Mouse (Mus musculus) midbrain, embryonic 14.5 days (tissue): ENCODE data around the gene Wnk1. TPM values are rescaled to one million over a fixed set of nuclear protein-coding genes. Genes with fewer than 3 reads are reported as not detected.

ENCODE experiments used
- ATAC-seq: fragments of 200-750 bp; cut with Nextera tagmentation; 2 replicates; pipeline ENCODE4 v1.8.0; 2017; ENCODE audit warnings: moderate number of reproducible peaks, moderate library complexity; ENCODE audit not compliant: low FRiP score, low TSS enrichment
- DNase-seq: peaks from one replicate; pipeline ENCODE4 v3.0.0-alpha.2; 2015
- H3K27ac ChIP-seq: fragments of 300-500 bp; sonication (generic); replicated peaks from 2 replicates; pipeline ENCODE4 v1.5.1; 2014; ENCODE audit warnings: mild to moderate bottlenecking, low read depth, low read length, moderate library complexity
- H3K27me3 ChIP-seq: fragments of 300-500 bp; sonication (generic); 2 replicates; pipeline ENCODE4 v1.6.1; 2014; ENCODE audit warnings: low read length, control low read depth, mixed read lengths; ENCODE audit not compliant: control insufficient read depth, insufficient read depth
- H3K36me3 ChIP-seq: fragments of 300-500 bp; sonication (generic); 2 replicates; pipeline ENCODE4 v1.6.1; 2014; ENCODE audit warnings: low read length, control low read depth; ENCODE audit not compliant: control insufficient read depth, insufficient read depth
- H3K4me1 ChIP-seq: fragments of 300-500 bp; sonication (generic); 2 replicates; pipeline ENCODE4 v1.6.1; 2014; ENCODE audit warnings: mild to moderate bottlenecking, antibody characterized with exemption, low read length, control low read depth; ENCODE audit not compliant: control insufficient read depth, insufficient read depth
- H3K4me2 ChIP-seq: fragments of 300-500 bp; sonication (generic); 2 replicates; pipeline ENCODE4 v1.6.1; 2014; ENCODE audit warnings: mild to moderate bottlenecking, low read length, moderate library complexity
- H3K4me3 ChIP-seq: fragments of 300-500 bp; sonication (generic); replicated peaks from 2 replicates; pipeline ENCODE4 v1.5.1; 2014; ENCODE audit warnings: low read depth, low read length
- H3K9ac ChIP-seq: fragments of 300-500 bp; sonication (generic); replicated peaks from 2 replicates; pipeline ENCODE4 v1.6.1; 2014; ENCODE audit warnings: mild to moderate bottlenecking, low read length, moderate library complexity
- H3K9me3 ChIP-seq: fragments of 300-500 bp; sonication (generic); 2 replicates; pipeline ENCODE4 v1.6.1; 2016; ENCODE audit warnings: low read length, control low read depth, mixed read lengths; ENCODE audit not compliant: control insufficient read depth
- WGBS: fragments of 180-500 bp; shearing (Covaris S2); extraction: QIAGEN DNeasy Blood & Tissue Kit; methylation state at CpG from one replicate; pipeline ENCODE4 v1.1.7; 2014; 5-methylcytosine and 5-hydroxymethylcytosine counted together
- polyA plus RNA-seq: library from polyadenylated mRNA; unstranded; fragments of >200 nt; fragmentation: Nextera tagmentation; extraction: Ambion mirVana; gene quantifications from 2 replicates; pipeline ENCODE4 v1.2.1, GENCODE M21; 2014

Wnk1 gene
- polyA plus RNA-seq, 1 experiment from 2014 or later: 60.4 TPM

DNA sequence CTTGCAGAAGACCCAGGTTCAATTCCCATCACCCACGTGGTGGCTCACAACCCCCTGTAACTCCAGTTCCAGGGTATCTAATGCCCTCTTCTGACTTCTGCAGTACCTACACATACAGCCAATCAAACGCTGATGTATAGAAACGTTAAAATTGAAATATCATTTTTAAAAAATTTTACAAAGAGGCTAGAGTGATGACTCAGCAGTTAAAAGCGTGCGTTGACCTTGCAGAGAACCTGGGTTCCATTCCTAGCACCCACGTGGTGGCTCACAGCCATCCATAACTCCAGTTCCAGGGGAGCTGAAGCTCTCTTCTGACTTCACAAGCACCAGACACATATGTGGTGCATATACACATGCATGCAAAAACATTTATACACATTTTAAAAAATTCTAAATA, 15.9 kb upstream of the Wnk1 start:
- Histone ChIP-seq H3K4me2 (no peak overlapping the region), H3K36me3 (no peaks in the 10 kb centered on the region), H3K4me3 (no peak overlapping the region), H3K9ac (no peak overlapping the region), H3K27me3 (no peaks in the 10 kb centered on the region), H3K9me3 (no peaks in the 10 kb centered on the region), H3K27ac (no peak overlapping the region), H3K4me1 (no peaks in the 10 kb centered on the region)
- no peak for ATAC-seq
- 87% methylated on average over 6 of the region's 6 CpGs for WGBS
- no peak for DNase-seq

DNA sequence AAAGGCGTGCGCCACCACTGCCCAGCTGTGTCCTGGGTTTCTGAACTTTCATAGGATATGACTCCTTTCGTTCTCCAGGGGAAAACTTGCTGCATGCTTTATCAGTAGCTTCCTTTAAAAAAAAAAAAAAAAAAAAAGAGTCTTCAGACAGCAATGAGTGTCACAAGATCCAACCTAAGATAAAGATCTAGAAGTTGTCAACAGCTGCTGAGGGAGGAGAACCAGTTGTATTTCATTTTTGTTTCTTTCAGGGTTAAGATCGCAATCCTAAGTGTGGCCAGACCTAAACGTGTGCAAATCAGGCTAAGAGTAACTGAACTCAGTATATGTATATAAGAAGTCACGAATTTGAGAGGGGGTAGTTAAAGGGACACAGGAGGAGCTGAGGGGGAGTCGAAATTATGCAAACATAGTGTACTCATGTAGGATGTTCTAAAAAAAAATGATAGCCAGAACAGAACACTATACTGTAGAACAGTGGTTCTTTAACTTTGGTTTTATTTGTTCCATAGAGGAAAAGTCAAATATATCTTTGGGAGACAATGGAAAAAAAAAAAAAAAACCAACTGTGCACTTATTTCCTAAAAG, 9.3 kb upstream of the Wnk1 start:
- H3K9me3 ChIP-seq: no peaks in the 10 kb centered on the region
- H3K36me3 ChIP-seq: no peaks in the 10 kb centered on the region
- H3K4me1 ChIP-seq: no peaks in the 10 kb centered on the region
- WGBS: 85% methylated on average over 7 of the region's 7 CpGs
- no peak overlapping the region for H3K4me3 ChIP-seq
- H3K27me3 ChIP-seq: no peaks in the 10 kb centered on the region
- ATAC-seq (no peak), DNase-seq (no peak)
- H3K9ac ChIP-seq: no peak overlapping the region
- H3K4me2 ChIP-seq: no peak overlapping the region
- H3K27ac ChIP-seq: no peak overlapping the region

DNA sequence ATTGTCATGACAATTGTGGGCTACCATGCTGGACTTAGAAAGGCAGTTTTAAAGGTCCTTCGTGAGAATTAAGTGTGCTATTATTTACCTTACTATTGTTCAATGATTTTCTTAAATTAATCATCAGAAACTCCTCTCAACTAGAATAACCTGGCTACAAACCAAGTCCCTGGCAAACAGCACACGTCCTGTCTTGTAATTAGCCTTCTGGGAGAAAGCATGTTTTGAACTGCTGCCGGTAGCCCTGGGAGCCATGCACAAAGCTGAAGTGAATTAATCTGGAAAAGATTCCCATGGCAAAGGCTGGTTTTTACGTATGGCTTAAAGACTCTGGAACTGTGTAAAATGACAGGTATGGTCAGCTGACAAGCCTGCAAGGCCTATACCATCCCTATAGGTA, 6.9 kb upstream of the Wnk1 start:
- H3K9me3 ChIP-seq: no peaks in the 10 kb centered on the region
- H3K36me3 ChIP-seq: no peaks in the 10 kb centered on the region
- H3K4me3 ChIP-seq: no peak overlapping the region
- no peak overlapping the region for H3K27ac ChIP-seq
- WGBS: 67% methylated on average over 4 of the region's 4 CpGs
- H3K9ac ChIP-seq: no peak overlapping the region
- no peaks in the 10 kb centered on the region for H3K4me1 ChIP-seq
- no peaks in the 10 kb centered on the region for H3K27me3 ChIP-seq
- DNase-seq: no peak
- no peak overlapping the region for H3K4me2 ChIP-seq
- ATAC-seq: no peak

DNA sequence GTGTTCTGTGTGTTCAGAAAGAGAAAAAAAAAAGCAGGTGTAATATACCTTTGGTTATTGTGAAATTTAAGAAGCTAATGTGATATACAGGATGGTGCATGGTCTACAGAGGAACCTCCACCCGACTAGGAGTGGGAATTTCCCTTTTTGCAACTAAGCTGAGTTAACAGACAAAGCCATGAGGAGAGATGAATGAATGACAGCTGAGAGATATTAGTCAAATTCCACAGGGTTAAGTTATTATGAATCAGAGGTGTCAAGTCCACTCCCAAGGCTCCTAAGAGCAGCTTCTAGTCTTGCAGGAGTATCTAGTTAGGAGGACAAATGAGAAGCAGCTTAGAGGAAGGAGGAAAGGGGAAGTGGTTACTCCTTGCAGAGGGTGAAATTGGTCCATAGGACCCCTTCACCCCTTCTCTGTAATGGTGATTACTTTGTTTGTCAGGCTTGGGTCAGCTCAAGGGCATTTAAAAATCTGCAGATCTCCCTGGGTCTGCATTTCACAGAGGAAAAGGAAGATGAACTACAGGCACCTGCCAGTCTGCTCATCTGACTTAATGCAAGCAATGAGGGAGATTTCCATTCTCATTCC, 4.3 kb upstream of the Wnk1 start:
- Histone ChIP-seq H3K4me1 (no peaks in the 10 kb centered on the region), H3K27ac (no peak overlapping the region), H3K4me3 (no peak overlapping the region), H3K9ac (no peak overlapping the region), H3K4me2 (no peak overlapping the region), H3K27me3 (no peaks in the 10 kb centered on the region), H3K36me3 (no peaks in the 10 kb centered on the region), H3K9me3 (no peaks in the 10 kb centered on the region)
- ATAC-seq: no peak
- no peak for DNase-seq
- WGBS: 73% methylated on average over 1 of the region's 1 CpGs

DNA sequence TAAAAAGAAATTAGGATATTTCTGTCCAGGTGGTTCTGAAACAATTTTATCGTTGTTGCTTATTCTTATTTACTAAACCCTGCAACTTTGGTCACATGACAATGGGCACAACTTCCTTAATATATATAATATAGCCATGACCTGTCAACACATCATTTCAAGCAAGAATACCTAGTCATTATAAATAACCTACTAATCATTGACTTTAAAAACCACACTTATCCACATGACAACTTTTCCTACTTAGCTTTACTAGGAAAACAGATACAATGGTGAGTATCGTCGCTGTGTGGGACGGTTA, 2.0 kb upstream of the Wnk1 start:
- H3K36me3 ChIP-seq: no peaks in the 10 kb centered on the region
- H3K27me3 ChIP-seq: no peaks in the 10 kb centered on the region
- no peak overlapping the region for H3K4me2 ChIP-seq
- H3K4me1 ChIP-seq: peaks cover 13% of the 10 kb centered on the region
- no peak overlapping the region for H3K4me3 ChIP-seq
- no peaks in the 10 kb centered on the region for H3K9me3 ChIP-seq
- H3K27ac ChIP-seq: no peak overlapping the region
- DNase-seq: no peak
- WGBS: 95% methylated on average over 4 of the region's 4 CpGs
- H3K9ac ChIP-seq: no peak overlapping the region
- no peak for ATAC-seq

DNA sequence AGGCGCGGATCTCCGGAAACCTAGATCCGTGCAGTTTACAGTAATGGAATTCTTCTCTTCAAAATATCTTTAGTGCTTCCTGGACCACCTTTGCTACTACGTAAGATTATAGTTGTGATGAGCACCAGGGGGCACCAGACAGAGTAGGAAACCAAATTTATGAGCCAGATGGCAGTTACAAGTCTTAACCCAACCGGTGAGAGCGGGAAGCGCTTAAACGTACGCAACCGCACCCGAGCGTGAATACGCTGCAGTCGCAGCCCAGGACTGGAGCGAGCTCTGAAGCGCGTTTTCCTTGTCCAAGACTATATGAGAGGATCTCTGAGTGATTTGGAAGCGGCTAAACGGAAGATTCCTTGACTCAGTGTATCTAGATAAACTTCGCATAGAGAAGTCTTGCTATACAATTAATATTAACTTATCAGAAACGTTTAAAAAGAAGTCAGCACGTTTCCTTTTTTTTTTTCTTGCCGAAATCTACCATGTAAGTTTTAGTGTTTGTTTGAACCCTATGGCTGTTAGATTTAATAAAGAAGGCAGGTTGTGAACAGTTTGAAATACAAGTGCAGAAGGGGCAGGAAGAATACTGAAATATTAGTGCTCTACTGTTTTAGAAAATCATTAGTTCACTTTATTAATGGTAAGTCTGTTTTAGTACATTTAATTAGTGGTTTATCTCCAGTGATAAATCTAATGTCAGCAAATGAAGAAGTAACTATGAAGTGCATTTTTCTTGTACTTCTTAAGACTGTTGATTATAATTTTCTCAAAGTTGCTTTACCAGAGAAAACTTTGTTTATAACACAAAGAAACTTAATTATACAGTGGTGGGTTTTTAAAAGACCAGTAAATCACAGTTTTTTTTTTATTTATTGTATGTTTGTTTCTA, 1.4 kb upstream of the Wnk1 start:
- Histone ChIP-seq H3K36me3 (no peaks in the 10 kb centered on the region), H3K4me2 (peak overlapping the region; percentile 72), H3K27ac (no peak overlapping the region), H3K9me3 (no peaks in the 10 kb centered on the region), H3K4me1 (peaks cover 17% of the 10 kb centered on the region), H3K27me3 (no peaks in the 10 kb centered on the region), H3K4me3 (peak overlapping the region; percentile 84), H3K9ac (no peak overlapping the region)
- ATAC-seq: no peak
- peak; percentile 93 for DNase-seq
- 2% methylated on average over 24 of the region's 24 CpGs for WGBS

DNA sequence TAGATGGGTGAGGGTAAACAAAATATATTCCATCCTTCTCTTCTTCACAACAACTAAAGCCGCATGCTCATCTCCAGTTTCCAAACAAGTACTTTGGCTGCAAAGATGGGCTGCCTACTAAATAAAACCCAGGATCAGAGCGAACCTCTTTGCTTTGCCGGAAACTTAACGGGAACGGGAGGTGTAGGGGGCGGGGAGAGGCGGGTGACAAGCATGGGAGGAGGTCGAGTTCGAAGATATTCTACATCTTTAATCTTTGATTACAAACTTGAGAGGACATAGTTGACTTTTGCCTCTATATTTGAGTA, 738 bp upstream of the Wnk1 start:
- ATAC-seq (no peak), DNase-seq (no peak)
- H3K4me3 ChIP-seq: peak overlapping the region; percentile 84
- no peaks in the 10 kb centered on the region for H3K27me3 ChIP-seq
- H3K27ac ChIP-seq: peak overlapping the region; percentile 15
- no peaks in the 10 kb centered on the region for H3K9me3 ChIP-seq
- peak overlapping the region; percentile 36; the same call in 1 of the 2 replicates for H3K9ac ChIP-seq
- H3K4me2 ChIP-seq: peak overlapping the region; percentile 72
- H3K36me3 ChIP-seq: no peaks in the 10 kb centered on the region
- WGBS: under 1% methylated on average over 9 of the region's 9 CpGs
- H3K4me1 ChIP-seq: peaks cover 20% of the 10 kb centered on the region

DNA sequence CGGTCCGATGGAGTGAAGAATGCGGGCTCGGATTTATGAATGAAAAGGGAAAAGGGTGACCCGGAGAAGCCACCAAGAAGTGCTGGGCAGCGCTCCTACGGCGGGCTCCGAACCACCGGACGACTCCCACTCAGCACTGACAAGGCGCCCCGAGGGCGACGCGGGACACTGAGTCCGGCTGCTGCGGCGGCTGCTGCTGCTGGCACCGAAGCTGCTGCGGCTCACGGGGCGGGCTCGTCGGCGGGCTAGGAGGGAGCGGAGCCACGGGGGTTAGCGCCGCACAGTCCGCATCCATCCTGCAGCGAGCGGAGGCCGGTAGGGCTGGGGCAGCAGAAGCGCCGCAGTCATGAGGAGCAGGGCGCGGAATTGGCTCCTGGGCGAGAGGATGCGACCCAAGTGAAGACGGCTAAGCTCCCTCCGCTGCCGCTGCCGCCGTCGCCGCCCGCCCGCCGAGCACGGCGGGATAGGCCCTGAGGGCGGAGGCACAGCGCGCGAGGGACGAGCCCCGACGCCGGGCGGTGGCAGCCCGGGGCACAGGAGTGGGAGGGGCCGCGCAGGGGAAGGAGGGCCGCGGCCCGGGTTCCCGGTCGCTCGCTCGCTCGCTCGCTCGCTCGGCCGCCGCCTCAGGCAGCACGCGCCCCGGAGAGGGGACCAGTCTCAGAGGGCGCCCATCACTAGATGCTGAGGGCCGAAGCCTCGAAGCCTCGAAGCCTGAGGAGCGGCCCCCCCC, 671 bp downstream of the Wnk1 start:
- ATAC-seq: peak; percentile 68
- Histone ChIP-seq H3K27me3 (no peaks in the 10 kb centered on the region), H3K4me2 (peak overlapping the region; percentile 72), H3K9me3 (no peaks in the 10 kb centered on the region), H3K9ac (peak overlapping the region; percentile 77), H3K4me1 (peaks cover 20% of the 10 kb centered on the region), H3K27ac (peak overlapping the region; percentile 97), H3K36me3 (no peaks in the 10 kb centered on the region), H3K4me3 (peak overlapping the region; percentile 84)
- under 1% methylated on average over 75 of the region's 85 CpGs for WGBS
- peak; percentile 83 for DNase-seq
